Mouse (Mus musculus) lung, adult 10 weeks (tissue): Measurements from ENCODE around the gene Commd9. TPM values are rescaled to one million over a fixed set of nuclear protein-coding genes. Genes with fewer than 3 reads are reported as not detected.

Experiments
- polyA plus RNA-seq: library from polyadenylated mRNA; stranded (reverse); fragments of 350-450 nt; fragmentation: Illumina TruSeq; extraction: RNeasy Lipid Tissue Mini Kit (QIAGEN cat#74804); gene quantifications from one replicate; pipeline ENCODE4 v1.2.3, GENCODE M21; 2014; ENCODE audit warnings: low read depth, low replicate concordance; ENCODE audit not compliant: insufficient read depth

Commd9 gene
- polyA plus RNA-seq: 31.8 TPM

GRCm38 (mm10) chr2:101885768-101886438 lies at the start of gene Commd9:
Gene Commd9, plus strand, starts transcription at chr2:101886247.

GRCm38 (mm10) chr2:101882998-101883397 lies 3.0 kb upstream of the Commd9 start, which contains the start of gene Prr5l:
Gene Prr5l, minus strand, starts transcription at chr2:101883027.

Other genes with a start within 250 kb of the Commd9 start
- gene Rag1, start 236.7 kb upstream of the Commd9 start, polyA plus RNA-seq: not detected
- gene B230118H07Rik, start 236.7 kb upstream of the Commd9 start, polyA plus RNA-seq: 34.0 TPM
- 5.7 TPM for gene Traf6, start 207.8 kb upstream of the Commd9 start, polyA plus RNA-seq
- 8.9 TPM for gene Prr5l, start 3.2 kb upstream of the Commd9 start, polyA plus RNA-seq